ENCODE assay signal across 25 mouse cellular contexts in the genomic region with DNA sequence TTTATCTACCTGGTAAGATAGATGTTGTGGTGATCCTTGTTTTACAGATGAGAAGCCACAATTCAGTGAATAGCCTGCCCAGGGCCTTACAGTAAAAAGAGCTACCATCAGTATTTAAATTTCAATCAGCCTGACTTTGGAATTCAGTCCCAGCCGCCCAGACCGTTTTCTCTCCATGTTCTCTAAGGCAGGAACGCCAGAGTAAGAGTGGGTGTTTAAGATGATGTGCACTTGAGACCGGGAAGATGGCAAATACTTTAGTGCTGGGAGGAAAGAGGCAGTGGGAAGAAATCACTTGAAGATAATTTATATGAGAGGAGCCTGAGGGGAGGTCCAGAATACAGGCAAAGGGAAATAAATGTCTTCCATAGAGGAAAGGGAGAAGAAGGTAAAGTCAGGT. TPM values are rescaled to one million over a fixed set of nuclear protein-coding genes. Genes with fewer than 3 reads are reported as not detected.
DNase-seq lines count a peak whose midpoint lies in the region; ATAC-seq and TF ChIP-seq lines count a peak whose summit lies in the region.
"Had no signal": no experiment of that assay in that cellular context is flagged by ENCODE, and none has a peak within 500 bp of the region (broad histone marks: within the 10 kb centered on the region; RNA-seq: fewer than 3 reads in every experiment).

No protein-coding gene starts in this region.

- H3K4me1 ChIP-seq in liver, postnatal 0 days (ENCODE audit: insufficient read depth): peaks cover 17% of the 10 kb centered on the region
- peaks cover 6% of the 10 kb centered on the region for H3K4me1 ChIP-seq in bone marrow, adult 2 months (ENCODE audit: control insufficient read depth, insufficient read depth, low read length)
- H3K4me1 ChIP-seq: embryonic facial prominence, embryonic 10.5 days; forebrain, embryonic 13.5 days; hindbrain, embryonic 10.5 days had no signal

- H3K9me3 ChIP-seq in liver, postnatal 0 days (ENCODE audit: low read length): no peaks in the 10 kb centered on the region
- H3K9me3 ChIP-seq: embryonic facial prominence, embryonic 10.5 days; forebrain, embryonic 13.5 days; heart, embryonic 12.5 days; hindbrain, embryonic 10.5 days had no signal

- no peak for ATAC-seq in liver, postnatal 0 days
- ATAC-seq in inflammation-experienced regulatory T-cells, adult 6 months: no peak
- ATAC-seq: forebrain, embryonic 13.5 days; forebrain, postnatal 0 days had no signal

- H3K9ac ChIP-seq in liver, postnatal 0 days (replicated peaks): no peak overlapping the region
- H3K9ac ChIP-seq: forebrain, embryonic 13.5 days; forebrain, postnatal 0 days; heart, embryonic 12.5 days; hindbrain, embryonic 14.5 days had no signal

- peak overlapping the region; percentile 56 for H3K27ac ChIP-seq in layer of hippocampus, adult 2 months
- peak overlapping the region; percentile 64 for H3K27ac ChIP-seq in liver, postnatal 0 days (ENCODE audit: low read depth)
- H3K27ac ChIP-seq in bone marrow, adult 2 months (ENCODE audit: control insufficient read depth, insufficient read depth, low read depth, low read length, poor library complexity): peak overlapping the region; percentile 74; the same call in 1 of the 2 replicates
- H3K27ac ChIP-seq: embryonic facial prominence, embryonic 10.5 days; forebrain, embryonic 13.5 days; hindbrain, embryonic 10.5 days; hindbrain, embryonic 14.5 days had no signal

- H3K36me3 ChIP-seq in liver, postnatal 0 days (replicated peaks; ENCODE audit: insufficient read depth, low read length): peaks cover 2% of the 10 kb centered on the region

- 77% methylated on average over 4 of the region's 4 CpGs for WGBS in liver, postnatal 0 days (ENCODE audit: insufficient replicate concordance)
- 82% methylated on average over 4 of the region's 4 CpGs for WGBS in bone marrow, adult 2 months

- no peaks in the 10 kb centered on the region for H3K27me3 ChIP-seq in liver, postnatal 0 days (ENCODE audit: insufficient read depth, low read length)
- H3K27me3 ChIP-seq: forebrain, embryonic 13.5 days; heart, embryonic 12.5 days had no signal

- no peak for TF ChIP-seq POLR2A in bone marrow, adult 2 months (IDR thresholded peaks at IDR 0.05; ENCODE audit: borderline replicate concordance, control insufficient read depth, low read depth, low read length)

- no peak for TF ChIP-seq EP300 in liver, postnatal 0 days (IDR thresholded peaks at IDR 0.05; ENCODE audit: low read depth)

- H3K4me2 ChIP-seq in liver, postnatal 0 days (ENCODE audit: low read depth, low read length): no peak overlapping the region
- H3K4me2 ChIP-seq: forebrain, embryonic 13.5 days; heart, embryonic 12.5 days; hindbrain, embryonic 14.5 days had no signal

- no peak for TF ChIP-seq CTCF in layer of hippocampus, adult 2 months (conservative IDR thresholded peaks at IDR 0.05)
- TF ChIP-seq CTCF in liver, postnatal 0 days (IDR thresholded peaks at IDR 0.05; ENCODE audit: low read depth): no peak
- TF ChIP-seq CTCF in bone marrow, adult 2 months (IDR thresholded peaks at IDR 0.05; ENCODE audit: control insufficient read depth, insufficient read depth, low read length): no peak

- DNase-seq in layer of hippocampus, adult 2 months (ENCODE audit: low spot score in 2 of 2): peak in 1 of 2 experiments; percentile 49
- DNase-seq in layer of hippocampus, postnatal 25 days (ENCODE audit: extremely low spot score in 1 of 2, low spot score in 1 of 2): no peak
- no peak for DNase-seq in liver, postnatal 0 days
- DNase-seq in liver: no peak
- DNase-seq in brain, adult 2 months (ENCODE audit: low read depth, low spot score): peak; percentile 61
- DNase-seq in gastrocnemius, postnatal 4 days (ENCODE audit: low spot score in 2 of 2): no peak
- DNase-seq: adrenal gland, adult 8-10 months; adrenal gland, postnatal 36 days; cerebellum, adult 18-20 months; cerebellum, adult 9-11 months; cerebellum, postnatal 36 days; forebrain, postnatal 0 days; gastrocnemius, postnatal 14 days had no signal

- no peak overlapping the region for H3K4me3 ChIP-seq in layer of hippocampus, adult 2 months
- H3K4me3 ChIP-seq in liver, postnatal 0 days (ENCODE audit: low read depth, low read length): no peak overlapping the region
- no peak overlapping the region for H3K4me3 ChIP-seq in bone marrow, adult 2 months (replicated peaks; ENCODE audit: control insufficient read depth, low read depth, low read length)
- H3K4me3 ChIP-seq: embryonic facial prominence, embryonic 10.5 days; forebrain, embryonic 13.5 days; heart, embryonic 12.5 days; hindbrain, embryonic 10.5 days had no signal

RNA-seq across cellular contexts. Expression of gene Tmem202, which starts 10.4 kb away (rescaled TPM):
- 1 to 10 TPM; 2.4 to 2.8 TPM for total RNA-seq in layer of hippocampus, adult 2 months (2021)
- total RNA-seq in layer of hippocampus, postnatal 25 days (2021): 1 to 10 TPM; 2.0 to 2.1 TPM
- 0.19 TPM in 2 replicates for polyA plus RNA-seq in liver, postnatal 0 days (2015; fragmentation: Nextera tagmentation; extraction: Ambion mirVana)
- polyA plus RNA-seq in bone marrow, adult 2 months (2011; ENCODE audit: insufficient read depth, insufficient read length, low replicate concordance, missing spikeins): not detected in 2 replicates
- polyA plus RNA-seq in inflammation-experienced regulatory T-cells, adult 6 months (2017; shearing (Covaris generic)): not detected
- under 1 TPM; 0.42 to 0.65 TPM for total RNA-seq in gastrocnemius, postnatal 4 days (2021)
- total RNA-seq: ES-E14; granulocyte monocyte progenitor cell, adult 5-6 weeks had no signal
- polyA plus RNA-seq: embryonic facial prominence, embryonic 10.5 days; forebrain, embryonic 13.5 days; heart, embryonic 12.5 days; hindbrain, embryonic 10.5 days had no signal

RNA-seq across cellular contexts. Expression of gene Hexa, which starts 10.7 kb away (rescaled TPM):
- 10 to 100 TPM; 47.8 to 51.0 TPM for total RNA-seq in layer of hippocampus, adult 2 months (2021)
- total RNA-seq in layer of hippocampus, postnatal 25 days (2021): 10 to 100 TPM; 45.8 to 52.7 TPM
- polyA plus RNA-seq in liver, postnatal 0 days (2015; fragmentation: Nextera tagmentation; extraction: Ambion mirVana): 27.9 and 31.0 TPM in 2 replicates
- polyA plus RNA-seq in bone marrow, adult 2 months (2011; ENCODE audit: insufficient read depth, insufficient read length, low replicate concordance, missing spikeins): 41.8 and 98.1 TPM in 2 replicates
- polyA plus RNA-seq in inflammation-experienced regulatory T-cells, adult 6 months (2017; shearing (Covaris generic)): 10 to 100 TPM; 15.6 to 38.7 (median 37.6) TPM
- total RNA-seq in gastrocnemius, postnatal 4 days (2021): 10 to 100 TPM; 30.0 to 35.1 TPM

RNA-seq across cellular contexts. Expression of gene Celf6, which starts 27.6 kb away (rescaled TPM):
- 10 to 100 TPM; 25.2 to 30.4 TPM for total RNA-seq in layer of hippocampus, adult 2 months (2021)
- total RNA-seq in layer of hippocampus, postnatal 25 days (2021): 10 to 100 TPM; 23.7 to 25.6 TPM
- polyA plus RNA-seq in liver, postnatal 0 days (2015; fragmentation: Nextera tagmentation; extraction: Ambion mirVana): not detected in 2 replicates
- not detected in 2 replicates for polyA plus RNA-seq in bone marrow, adult 2 months (2011; ENCODE audit: insufficient read depth, insufficient read length, low replicate concordance, missing spikeins)
- polyA plus RNA-seq in inflammation-experienced regulatory T-cells, adult 6 months (2017; shearing (Covaris generic)): not detected
- under 1 TPM in 1 of 2 experiments, not detected in 1; 0.15 TPM for total RNA-seq in gastrocnemius, postnatal 4 days (2021)
- total RNA-seq: gastrocnemius, adult 18-20 months; gastrocnemius, postnatal 14 days; granulocyte monocyte progenitor cell, adult 5-6 weeks; heart, adult 8-10 months; heart, postnatal 25 days had no signal
- polyA plus RNA-seq: heart, embryonic 12.5 days had no signal

Comparison
In these comparisons a context has a peak if more than half of its experiments do, and no peak if none do; other contexts are left out.
1. RNA of gene Celf6, which starts 27.6 kb away (total RNA-seq): 25.2 to 30.4 TPM in layer of hippocampus, adult 2 months and 23.7 to 25.6 TPM in layer of hippocampus, postnatal 25 days; 0.15 TPM in gastrocnemius, postnatal 4 days; every median in the first group is over 10 times any median in the second.
2. Peak in every context shown above with its lines, with median percentiles within 50 percentile points of each other: H3K27ac ChIP-seq.